Mouse (Mus musculus) cerebellum, postnatal 10 days (tissue): ENCODE results near the gene Rsl1.
"Not testable (repeated sequence)": the region's sequence is repeated elsewhere in the genome, so short reads cannot be mapped to it uniquely, and the experiment has no call there.

ENCODE experiments used
- DNase-seq, 2 experiments: peaks; one replicate each; pipeline ENCODE4 v3.0.0; 2021; ENCODE audit warnings: mixed read lengths in 2 of 2

The Rsl1 gene

GRCm38 (mm10) chr13:67172991-67173722, at the start of gene Rsl1:
Gene Rsl1, plus strand, starts transcription at chr13:67173182.
- DNase-seq: peak; percentile 80 to 81

- no peak for DNase-seq
Observed at GRCm38 (mm10) chr13:67124460-67124859, 48.5 kb upstream of the Rsl1 start.

DNA sequence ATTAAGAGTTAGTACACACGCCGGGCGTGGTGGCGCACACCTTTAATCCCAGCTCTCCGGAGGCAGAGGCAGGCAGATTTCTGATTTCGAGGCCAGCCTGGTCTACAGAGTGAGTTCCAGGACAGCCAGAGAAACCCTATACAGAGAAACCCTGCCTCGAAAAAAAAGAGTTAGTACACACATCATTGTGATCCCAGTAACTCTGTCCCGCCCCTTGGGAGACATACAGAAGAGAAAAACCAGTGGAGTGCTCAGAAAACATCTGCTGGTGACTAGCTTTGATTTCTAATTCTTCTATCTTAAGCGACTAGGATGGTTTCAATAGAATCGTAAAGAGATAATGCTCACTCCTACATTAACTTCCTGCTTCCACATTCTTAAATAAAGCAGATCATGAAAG, 45.5 kb upstream of the Rsl1 start:
- DNase-seq: peak; percentile 6 to 16

DNA sequence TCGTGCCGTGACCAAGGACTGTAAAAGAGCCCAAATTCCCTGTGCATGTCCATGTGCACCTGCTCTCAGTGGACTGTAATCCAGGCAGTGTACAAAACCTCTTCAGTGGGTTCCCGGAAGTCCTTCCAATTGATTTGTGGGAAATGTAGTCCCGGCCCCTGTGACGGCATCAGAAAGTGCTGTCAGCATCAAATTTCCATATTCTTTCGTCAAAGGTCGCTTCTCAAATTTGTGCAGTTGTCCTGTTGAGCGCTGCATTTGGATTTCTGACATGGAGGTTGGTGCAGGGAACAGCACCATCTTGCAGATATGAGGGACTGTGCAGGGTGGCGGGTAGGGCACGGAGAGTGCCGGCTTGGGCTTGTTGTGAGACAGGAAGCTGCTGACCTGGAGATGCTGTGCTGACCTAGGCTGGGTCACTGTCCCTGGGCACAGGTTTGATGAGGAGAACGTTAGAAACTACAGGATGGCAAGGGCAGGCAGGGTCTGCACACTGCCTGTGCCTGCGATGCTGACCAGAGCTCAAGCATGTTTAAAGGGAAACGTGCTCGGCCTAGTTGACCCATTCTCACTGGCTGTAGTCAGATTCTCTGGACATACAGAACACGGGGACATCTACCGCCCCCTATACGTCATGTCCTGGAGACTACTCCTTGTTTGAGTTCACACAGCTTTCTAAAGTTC, 44.8 kb upstream of the Rsl1 start:
- DNase-seq: peak; percentile 88 to 90

GRCm38 (mm10) chr13:67166122-67166521, 6.9 kb upstream of the Rsl1 start:
- DNase-seq: not testable (repeated sequence)

- peak; percentile 7 to 14 for DNase-seq
Observed at GRCm38 (mm10) chr13:67173723-67174055, 707 bp downstream of the Rsl1 start.

DNA sequence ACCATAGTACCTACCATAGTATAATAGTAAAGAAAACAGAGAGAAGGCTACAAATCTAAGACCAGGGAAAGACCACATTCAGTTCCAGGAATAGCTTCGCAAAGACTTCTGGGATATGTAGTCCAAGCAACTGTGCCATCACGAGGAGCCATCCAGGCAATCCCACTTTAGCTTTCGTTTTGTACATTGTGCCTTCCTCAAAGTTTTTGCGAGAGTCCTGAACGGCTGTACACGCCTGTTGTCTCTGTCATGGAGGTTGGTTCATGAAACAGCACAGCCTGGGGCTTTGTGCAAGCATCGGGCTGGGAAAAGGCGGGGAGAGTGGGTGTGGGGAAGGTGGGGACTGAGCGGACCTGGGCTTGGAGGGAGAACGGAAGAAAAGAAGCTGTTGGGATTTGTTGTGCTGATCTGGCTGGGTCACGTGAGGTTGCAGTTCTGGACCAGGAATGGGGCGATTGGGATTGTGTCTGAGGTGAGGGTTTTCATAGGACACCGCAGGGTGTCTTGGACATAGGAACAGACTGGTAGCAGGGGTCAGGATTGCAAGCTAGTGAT, 21.4 kb downstream of the Rsl1 start, which contains the start of gene Zfp455:
Gene Zfp455 (plus strand): TSS at position 167 of the 555 bp plus-strand sequence.
- peak; percentile 74 to 81 for DNase-seq

GRCm38 (mm10) chr13:67201656-67202055, 28.7 kb downstream of the Rsl1 start:
- no peak for DNase-seq

DNA sequence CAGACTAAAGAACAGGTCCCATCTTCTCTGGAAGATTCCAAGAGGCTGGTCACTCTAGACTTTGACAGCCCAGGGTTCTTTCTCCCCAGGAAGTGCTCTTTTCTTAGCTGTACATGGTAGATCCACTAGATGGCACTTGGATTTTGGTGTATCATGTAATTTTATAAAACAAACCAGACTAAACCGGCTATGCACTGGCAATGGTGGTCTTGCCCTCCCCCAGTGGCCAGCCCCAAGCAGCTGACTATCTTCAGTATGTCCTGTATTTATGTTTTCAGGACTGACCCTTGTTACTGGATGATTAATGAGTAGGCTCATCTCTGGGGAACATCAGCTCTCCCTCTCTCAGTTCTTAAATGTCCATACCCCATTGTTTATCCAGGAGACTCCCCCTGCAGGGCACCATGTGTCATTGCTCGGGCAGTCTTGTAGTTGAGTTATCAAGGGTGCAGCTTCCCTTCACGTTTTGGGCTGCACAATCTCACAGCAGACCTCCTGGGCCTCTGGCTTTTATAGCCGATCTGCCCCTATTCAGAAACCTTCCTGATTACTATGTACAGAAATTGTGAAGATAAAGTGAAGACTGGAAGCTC, 41.1 kb downstream of the Rsl1 start:
- no peak for DNase-seq
